Mouse (Mus musculus) brown adipose tissue, adult 24 weeks (tissue): ENCODE results near the gene Ddt. TPM values are rescaled to one million over a fixed set of nuclear protein-coding genes. Genes with fewer than 3 reads are reported as not detected.

Source experiments
- H3K27ac ChIP-seq: fragments of 200-500 bp; replicated peaks from 2 replicates; pipeline ENCODE4 v1.5.1; 2012; ENCODE audit warnings: low read depth, mild to moderate bottlenecking, low read length
- H3K4me1 ChIP-seq: fragments of 200-500 bp; 2 replicates; pipeline ENCODE4 v1.6.1; 2012; ENCODE audit warnings: low read length, mixed read lengths; ENCODE audit not compliant: control insufficient read depth, insufficient read depth, insufficient read length
- H3K4me3 ChIP-seq: fragments of 200-500 bp; 2 replicates; pipeline ENCODE4 v1.5.1; 2012; ENCODE audit warnings: low read depth, mild to moderate bottlenecking, low read length, moderate library complexity; ENCODE audit not compliant: insufficient read depth
- polyA plus RNA-seq: library from polyadenylated mRNA; stranded (reverse); fragments of >200 nt; gene quantifications from 2 replicates; pipeline ENCODE4 v1.2.4, GENCODE M21; 2012; ENCODE audit not compliant: missing spikeins, insufficient read depth, insufficient read length

Gene Ddt
- polyA plus RNA-seq, result 324 and 423 TPM in 2 replicates

DNA sequence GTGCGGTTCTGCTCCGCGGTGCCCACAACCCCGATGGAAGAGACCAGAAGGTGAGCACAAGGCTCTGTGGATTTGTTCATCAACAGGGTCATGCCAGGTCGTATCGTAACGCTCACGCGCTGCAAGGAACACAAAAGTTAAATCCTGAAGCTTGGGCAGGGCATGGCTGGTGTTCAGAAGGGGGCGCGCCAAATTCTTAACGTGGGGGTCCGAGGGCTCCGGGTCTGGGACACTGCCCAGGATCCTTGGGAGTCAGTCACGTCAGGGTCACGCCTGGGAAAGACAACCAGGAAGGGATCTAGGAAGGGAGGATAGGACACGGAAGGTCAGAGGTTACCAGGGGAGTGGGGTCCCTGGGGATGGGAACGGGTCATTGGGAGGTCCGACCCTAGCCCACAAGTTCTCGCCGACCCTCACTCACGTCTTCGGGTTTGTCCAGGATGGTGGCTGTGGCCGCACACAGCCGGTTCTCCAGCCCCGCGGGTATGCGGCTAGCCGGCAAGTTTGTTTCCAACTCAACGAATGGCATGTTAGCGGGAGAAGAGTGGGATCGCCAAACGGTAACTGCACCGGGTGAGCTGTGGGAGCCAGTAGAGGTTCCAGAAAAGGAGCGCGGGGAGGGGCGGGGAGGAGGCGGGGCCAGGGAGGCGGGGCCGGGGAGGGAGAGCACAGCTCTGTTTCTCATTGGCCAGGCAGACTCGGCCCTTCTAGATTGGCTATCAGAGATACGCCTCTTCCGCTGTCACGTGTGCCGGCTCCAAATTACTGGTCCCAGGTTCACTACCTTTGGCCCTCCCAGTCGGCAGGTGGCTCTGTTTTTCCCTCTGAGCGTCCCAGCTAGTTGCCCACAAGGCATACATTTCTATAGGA lies at the start of gene Ddt:
Gene Ddt, minus strand, starts transcription at position 620 of the 870 bp plus-strand sequence.
- Histone ChIP-seq H3K27ac (peak within 1 kb of the TSS; percentile 79), H3K4me3 (peak within 1 kb of the TSS; percentile 90), H3K4me1 (no peaks in the 10 kb centered on the region; the same call in 1 of the 2 replicates)

DNA sequence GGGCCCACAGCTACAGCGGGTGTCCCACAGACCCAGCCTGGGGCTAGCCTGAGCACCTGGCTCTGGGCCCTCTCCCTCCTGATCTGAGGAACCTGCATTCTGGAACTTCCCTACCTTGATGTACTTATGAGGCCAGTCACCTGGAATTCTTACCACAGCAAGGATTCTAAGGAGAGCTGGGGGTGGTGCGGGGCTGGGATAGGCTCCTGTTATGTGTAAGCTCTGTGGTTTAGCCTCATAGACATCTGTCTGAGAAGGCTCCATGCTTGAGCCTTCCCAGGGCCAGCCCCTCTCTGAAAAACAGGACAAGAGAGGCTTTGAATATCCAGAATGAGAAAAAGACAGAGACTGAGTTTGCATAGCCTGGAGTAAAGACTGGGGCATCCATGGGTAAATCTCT lies 49.2 kb upstream of the Ddt start, which contains the start of gene Gstt4:
Gene Gstt4, minus strand, starts transcription at position 101 of the 400 bp plus-strand sequence.
- Histone ChIP-seq H3K4me3 (no peak within 1 kb of the TSS), H3K4me1 (peaks cover 3% of the 10 kb centered on the region), H3K27ac (no peak within 1 kb of the TSS)

DNA sequence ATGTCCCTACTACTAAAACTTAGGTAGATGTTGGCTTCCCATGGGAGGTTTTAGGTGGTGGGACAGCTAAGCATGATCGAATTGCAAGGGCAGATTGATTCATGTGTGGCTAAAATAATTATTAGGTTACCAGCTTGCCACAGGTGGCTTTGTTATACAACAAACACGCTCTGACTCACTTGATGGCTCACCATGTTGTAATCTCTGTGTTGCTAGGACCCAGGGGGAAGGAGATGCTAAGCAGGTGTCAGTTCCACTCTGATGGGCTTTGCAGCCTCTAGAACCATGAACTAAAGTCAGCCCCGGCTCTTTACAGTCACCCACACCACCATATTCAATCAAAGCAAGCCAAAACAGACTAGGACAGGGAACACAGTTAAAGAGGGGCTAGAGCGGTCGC lies 46.7 kb upstream of the Ddt start:
- Histone ChIP-seq H3K4me1 (peaks cover 2% of the 10 kb centered on the region; the same call in 1 of the 2 replicates), H3K27ac (no peak overlapping the region), H3K4me3 (no peak overlapping the region)

DNA sequence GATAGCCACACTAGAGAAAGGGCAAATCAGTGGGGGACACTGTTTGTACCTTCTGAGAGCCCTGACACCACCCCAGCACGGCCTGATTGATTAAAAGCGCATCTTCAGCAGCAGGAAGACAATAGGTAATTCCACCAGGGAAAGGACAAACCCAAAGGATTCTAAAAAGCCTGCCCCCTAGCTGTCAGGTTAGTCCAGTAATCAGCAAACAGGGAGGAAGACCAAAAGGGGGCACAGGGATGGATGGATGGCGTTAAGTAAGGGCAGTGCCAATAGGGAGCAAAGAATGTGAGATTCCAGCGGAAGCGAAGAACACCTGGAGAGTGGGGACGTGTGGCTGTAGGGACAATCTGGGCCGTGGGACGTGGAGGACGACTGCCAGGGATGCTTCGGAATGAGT lies 45.4 kb upstream of the Ddt start:
- H3K4me3 ChIP-seq, result no peak overlapping the region
- peaks cover 2% of the 10 kb centered on the region; the same call in 1 of the 2 replicates for H3K4me1 ChIP-seq
- H3K27ac ChIP-seq, result no peak overlapping the region

DNA sequence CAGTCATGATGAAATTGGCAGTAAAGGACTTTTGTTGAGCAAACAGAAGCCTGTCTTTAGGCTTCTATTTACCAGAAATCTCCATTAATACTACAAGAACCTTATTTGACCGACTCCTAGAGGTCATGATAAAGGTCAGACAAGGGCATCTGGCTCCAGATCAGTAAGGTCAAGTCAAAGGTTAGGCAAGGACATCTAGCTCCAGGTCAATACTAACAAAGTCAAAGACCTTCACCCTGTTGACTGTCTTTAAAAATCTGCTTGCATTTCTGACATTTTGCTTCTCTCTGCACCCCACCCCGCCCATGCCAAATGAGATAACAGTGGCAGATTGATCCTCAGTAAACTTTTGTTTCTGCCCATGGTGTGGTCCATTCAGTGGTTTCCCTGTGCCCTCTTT lies 31.0 kb upstream of the Ddt start:
- Histone ChIP-seq H3K4me3 (no peak overlapping the region), H3K27ac (no peak overlapping the region), H3K4me1 (no peaks in the 10 kb centered on the region)

DNA sequence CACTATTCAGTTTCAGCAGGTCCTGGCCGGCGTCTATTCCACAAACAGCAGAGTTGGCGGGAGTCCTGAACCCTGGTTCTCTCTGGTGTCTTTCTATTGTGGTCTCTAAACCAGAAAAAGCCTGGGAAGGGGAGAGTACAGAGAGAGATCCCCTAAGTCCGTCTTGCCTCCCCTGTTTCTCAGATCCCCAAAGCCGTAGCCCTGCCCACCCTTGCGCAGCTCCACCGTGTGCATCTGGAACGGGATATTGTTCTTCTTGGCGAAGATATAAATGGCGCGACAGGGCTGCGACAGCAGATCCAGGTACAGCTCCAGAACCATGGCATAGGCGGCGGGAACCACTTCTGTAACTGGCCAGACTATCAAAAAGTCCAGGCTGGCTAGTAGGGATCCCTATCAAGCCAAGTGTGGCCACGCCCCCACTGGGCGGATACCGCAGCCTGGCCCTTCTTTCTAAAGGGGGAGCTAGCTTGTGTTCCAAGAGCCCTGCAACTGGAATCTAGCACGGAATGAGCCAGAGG lies 25.0 kb upstream of the Ddt start, which contains the start of gene Gstt1:
Gene Gstt1, minus strand, starts transcription at position 409 of the 521 bp plus-strand sequence.
- peak within 1 kb of the TSS; percentile 76 for H3K4me3 ChIP-seq
- H3K27ac ChIP-seq, result no peak within 1 kb of the TSS

DNA sequence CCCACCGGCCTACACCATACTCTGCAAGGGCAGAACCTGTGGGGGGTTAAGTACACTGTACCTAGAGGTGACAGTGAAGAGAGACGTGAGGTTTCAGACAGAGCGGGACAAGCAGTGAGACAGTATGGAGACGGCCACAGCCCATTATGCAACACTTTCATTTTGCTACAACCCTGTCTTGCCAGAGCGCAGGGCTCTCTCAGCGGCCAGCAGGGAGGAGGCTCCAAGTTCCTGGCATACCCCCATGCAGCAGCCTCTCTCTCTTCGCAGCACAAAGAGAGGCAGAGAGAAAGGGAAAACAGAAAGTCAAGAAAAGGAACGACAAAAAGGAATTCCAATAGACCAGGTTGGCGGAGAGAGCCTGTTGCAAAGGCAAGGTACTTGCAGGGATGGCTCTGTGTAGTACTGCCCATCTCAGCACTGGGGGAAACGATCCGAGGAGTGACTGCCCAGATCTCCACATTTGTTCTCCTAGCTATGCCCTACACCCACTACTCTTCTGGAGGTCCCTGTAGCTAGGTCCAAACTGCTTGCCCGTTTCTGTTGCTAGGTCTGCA lies 24.5 kb upstream of the Ddt start:
- Histone ChIP-seq H3K4me3 (peak overlapping the region; percentile 76), H3K27ac (no peak overlapping the region), H3K4me1 (peaks cover 14% of the 10 kb centered on the region)

More for the DNA sequence above, 25.0 kb upstream of the Ddt start, which contains the start of gene Gstt1:
- peaks cover 14% of the 10 kb centered on the region for H3K4me1 ChIP-seq

DNA sequence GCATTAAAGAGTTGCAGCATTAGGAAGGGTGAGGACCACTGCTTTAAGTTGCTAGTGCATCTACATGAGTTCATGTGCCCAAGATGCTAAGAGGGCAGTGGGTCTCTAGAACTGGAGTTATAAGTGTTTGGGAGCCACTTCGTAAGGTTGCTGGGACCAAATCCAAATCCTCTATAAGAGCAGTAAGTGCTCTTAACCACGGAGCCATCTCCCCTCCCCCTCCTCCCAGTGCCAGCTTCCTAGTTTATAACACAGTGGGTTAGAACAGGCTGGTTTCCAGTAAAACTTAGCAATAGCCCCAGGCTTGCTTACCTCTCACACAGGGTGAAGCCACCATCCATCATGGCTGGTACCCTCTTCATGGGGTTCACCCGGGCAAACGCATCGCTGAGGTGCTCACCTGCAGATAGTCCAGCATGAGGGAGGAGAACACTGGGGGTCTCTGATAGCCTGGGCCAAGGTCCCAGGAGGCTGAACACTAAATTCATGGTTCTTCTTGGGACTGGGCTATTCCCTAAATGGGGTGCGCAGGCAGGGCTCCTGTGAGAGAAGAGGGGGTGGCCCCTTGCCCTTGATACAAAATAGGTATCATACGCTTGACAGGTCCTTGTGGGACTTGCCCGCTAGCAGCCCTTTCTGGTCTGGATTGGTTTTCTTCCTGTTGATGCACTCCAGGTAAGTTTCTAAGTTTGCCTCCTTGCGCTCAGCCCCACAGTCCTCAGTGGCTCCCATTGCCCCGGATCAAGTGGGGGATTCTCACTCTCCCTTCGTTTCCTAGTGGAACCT lies 23.7 kb upstream of the Ddt start:
- peak overlapping the region; percentile 76 for H3K4me3 ChIP-seq
- H3K4me1 ChIP-seq, result peaks cover 14% of the 10 kb centered on the region
- no peak overlapping the region for H3K27ac ChIP-seq

DNA sequence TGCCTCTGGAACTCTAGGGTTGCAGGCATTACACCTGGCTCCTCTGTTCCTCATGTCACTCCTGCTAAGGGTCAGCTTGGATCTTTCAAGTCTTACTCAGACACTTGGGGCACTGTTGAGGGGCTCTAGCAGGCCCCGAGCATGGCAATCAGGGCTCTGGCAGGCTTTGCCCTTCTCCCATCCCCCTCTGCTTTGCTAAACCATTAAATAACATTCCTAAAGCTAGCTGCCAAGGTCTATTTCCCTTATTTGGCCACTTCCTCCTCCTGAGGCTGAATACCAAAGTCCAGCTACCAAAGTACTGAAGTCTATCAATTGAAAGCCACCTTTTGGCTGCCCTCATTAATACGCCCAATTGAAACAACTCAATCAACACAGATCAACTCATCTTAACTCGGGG lies 21.7 kb upstream of the Ddt start:
- peaks cover 14% of the 10 kb centered on the region for H3K4me1 ChIP-seq
- no peak overlapping the region for H3K4me3 ChIP-seq
- no peak overlapping the region for H3K27ac ChIP-seq

DNA sequence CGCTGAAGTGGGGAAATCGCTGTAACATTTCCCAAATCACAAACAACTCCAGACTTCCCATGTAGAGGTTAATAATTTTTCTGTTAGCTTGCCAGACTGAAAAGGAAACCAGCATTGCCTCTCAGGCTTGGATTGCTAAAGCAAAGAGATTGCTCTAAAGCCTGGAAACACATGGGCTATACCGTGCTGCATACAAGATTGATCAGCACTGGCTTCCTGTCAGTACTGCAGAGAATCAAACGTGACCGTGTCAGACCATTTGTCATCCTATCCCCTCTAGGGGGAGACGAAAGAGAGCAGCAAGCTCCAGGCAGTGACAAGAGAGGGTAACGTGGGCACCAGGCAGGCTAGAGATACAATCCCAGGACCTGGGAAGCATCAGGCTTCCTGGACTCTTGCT lies 17.6 kb upstream of the Ddt start:
- Histone ChIP-seq H3K27ac (no peak overlapping the region), H3K4me1 (peaks cover 8% of the 10 kb centered on the region; the same call in 1 of the 2 replicates), H3K4me3 (no peak overlapping the region)

DNA sequence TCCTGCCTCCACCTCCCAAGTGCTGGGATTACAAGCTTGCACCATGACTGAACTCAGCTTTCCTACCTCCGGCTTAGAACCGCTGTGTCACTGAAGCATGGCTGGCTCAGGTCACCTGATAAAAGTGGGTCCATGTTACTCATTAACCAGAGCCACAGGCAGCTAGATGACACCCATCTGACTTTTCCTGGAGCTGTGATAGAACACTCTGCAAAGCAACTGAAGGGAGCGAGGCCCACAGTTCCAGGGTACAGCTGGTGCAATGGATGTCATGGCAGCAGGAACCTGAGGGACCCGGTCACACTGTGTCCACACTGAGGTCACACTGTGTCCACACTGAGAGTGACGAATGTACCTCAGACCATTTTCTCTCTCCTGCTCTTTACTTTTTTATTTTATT lies 16.6 kb upstream of the Ddt start:
- H3K27ac ChIP-seq, result no peak overlapping the region
- 0 out of 2 replicates have a peak, but pooled peaks cover 3% of the 10 kb centered on the region for H3K4me1 ChIP-seq
- H3K4me3 ChIP-seq, result no peak overlapping the region

DNA sequence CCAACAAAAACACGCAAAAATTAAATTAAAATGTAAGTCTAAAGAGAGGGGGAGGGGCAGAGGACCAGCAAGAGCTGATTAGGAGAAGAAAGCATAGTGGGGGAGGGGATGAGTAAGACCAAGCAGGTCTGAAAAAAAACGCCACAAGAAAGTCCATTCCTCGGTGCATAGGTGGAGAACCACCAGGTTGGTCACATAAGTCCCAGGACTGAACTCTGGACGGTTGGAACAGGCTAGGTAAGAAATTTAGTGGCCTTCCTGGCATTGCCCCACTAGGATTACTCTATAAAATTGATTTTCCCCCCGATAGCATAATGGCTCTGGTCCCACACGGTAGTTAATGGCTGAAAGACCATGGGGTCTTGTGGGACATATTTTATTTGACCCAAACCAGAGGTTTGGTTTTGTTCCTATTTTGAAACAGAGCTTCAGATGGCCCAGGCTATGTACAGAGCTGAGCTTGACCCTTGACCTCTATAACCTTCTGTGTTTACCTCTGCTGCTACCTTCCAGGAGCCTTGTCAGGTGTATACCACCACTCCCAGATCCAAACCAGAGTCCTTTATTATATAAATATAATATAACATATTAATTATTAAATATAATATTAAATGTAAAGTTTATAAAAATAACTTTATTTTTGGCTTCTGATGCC lies 16.0 kb upstream of the Ddt start:
- Histone ChIP-seq H3K4me1 (no peaks in the 10 kb centered on the region), H3K4me3 (no peak overlapping the region), H3K27ac (no peak overlapping the region)

DNA sequence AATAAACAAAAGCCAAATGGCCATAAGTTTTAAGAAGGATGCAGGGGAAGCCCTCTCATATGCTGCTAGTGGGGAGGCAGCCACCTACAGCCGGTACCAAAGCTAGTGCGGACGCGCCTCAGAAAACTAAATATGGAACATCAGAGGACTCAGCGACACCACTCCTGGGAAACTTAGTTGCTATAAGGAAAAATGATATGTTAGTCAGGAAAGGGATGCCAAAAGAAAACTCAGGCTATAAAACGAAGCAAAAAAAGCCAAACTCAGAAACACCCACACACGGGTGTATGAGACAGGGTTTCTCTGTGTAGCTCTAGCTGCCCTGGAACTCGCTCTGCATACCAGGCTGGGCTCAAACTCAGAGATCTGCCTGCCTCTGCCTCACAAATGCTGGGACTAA lies 15.1 kb upstream of the Ddt start:
- H3K4me3 ChIP-seq, result no peak overlapping the region
- H3K4me1 ChIP-seq, result no peaks in the 10 kb centered on the region
- no peak overlapping the region for H3K27ac ChIP-seq

DNA sequence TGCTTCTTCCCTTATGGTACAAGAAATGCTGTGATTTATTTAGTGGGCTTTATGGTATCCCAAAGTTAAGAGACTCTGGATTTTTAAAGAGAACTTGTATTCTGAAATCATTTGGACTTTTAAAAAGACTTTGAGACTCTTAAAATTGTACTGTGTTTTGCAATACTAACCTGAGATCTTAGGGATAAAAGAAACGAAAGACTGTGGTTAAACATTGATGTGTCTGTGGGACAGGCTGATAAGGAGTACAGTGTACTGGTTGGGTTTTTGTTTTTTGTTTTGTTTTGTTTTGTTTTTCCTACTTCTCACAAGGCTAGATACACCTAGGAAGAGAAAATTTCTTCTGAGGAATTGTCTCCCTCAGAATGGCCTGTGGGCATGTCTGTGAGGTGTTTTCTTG lies 12.2 kb upstream of the Ddt start:
- H3K4me1 ChIP-seq, result no peaks in the 10 kb centered on the region
- H3K4me3 ChIP-seq, result no peak overlapping the region
- no peak overlapping the region for H3K27ac ChIP-seq
